Mouse (Mus musculus) erythroblast, embryonic 14.5 days (primary cell): Measurements from ENCODE around the gene Gm12394.
"Not testable (repeated sequence)": the region's sequence is repeated elsewhere in the genome, so short reads cannot be mapped to it uniquely, and the experiment has no call there.

Experiments used
- GATA1 ChIP-seq: IDR thresholded peaks from 2 replicates; pipeline ENCODE4 v1.6.1; 2012; ENCODE audit warnings: low read length, inconsistent platforms, mixed read lengths
- TAL1 ChIP-seq: IDR thresholded peaks from 3 replicates; pipeline ENCODE4 v1.6.1; 2012; ENCODE audit warnings: low read length, inconsistent platforms, mixed read lengths

DNA sequence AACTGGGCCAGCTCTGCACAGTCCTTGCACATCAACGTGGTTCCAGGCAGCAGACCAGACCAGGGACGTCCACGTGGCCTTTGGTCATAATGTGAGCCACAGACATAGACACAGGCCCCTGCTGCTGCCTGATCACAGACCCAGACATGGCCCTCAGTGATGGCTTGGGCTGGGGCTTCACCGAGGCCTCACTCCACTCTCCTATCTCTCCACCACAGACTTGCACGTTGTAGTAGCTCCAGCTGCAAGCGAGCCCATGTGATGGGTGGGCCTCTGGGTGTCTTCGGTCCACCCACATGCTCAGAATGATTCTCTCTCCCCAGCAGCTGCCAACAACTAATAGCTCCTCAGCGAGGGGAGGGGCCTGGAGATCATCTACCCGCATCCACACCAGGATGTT, 3.9 kb upstream of the Gm12394 start:
- TF ChIP-seq GATA1, TAL1: not testable (repeated sequence)
